Mouse (Mus musculus): Measurements from ENCODE around the gene 4931428F04Rik. TPM values are rescaled to one million over a fixed set of nuclear protein-coding genes. Genes with fewer than 3 reads are reported as not detected.

The 4931428F04Rik gene
- polyA plus RNA-seq, 1 experiment = 6.0 TPM

- Histone ChIP-seq H3K36me3 (ENCODE audit: control insufficient read depth, insufficient read depth) (peaks cover 48% of the 10 kb centered on the region), H3K27me3 (ENCODE audit: control insufficient read depth, insufficient read depth, insufficient read length) (no peaks in the 10 kb centered on the region), H3K4me3 (ENCODE audit: insufficient read depth, poor library complexity, severe bottlenecking) (no peak overlapping the region), H3K79me3 (ENCODE audit: low read depth) (no peaks in the 10 kb centered on the region), H3K79me2 (ENCODE audit: control insufficient read depth, insufficient read depth) (no peaks in the 10 kb centered on the region), H3ac (ENCODE audit: control insufficient read depth, insufficient read length, low read depth) (no peak overlapping the region)
- TF ChIP-seq CTCF (IDR thresholded peaks at IDR 0.05; ENCODE audit: control insufficient read depth, insufficient read depth, insufficient read length) (no peak), MAX (IDR thresholded peaks at IDR 0.05) (no peak), CEBPB (IDR thresholded peaks at IDR 0.05; ENCODE audit: low read depth) (no peak), MYOG (IDR thresholded peaks at IDR 0.05; ENCODE audit: control insufficient read depth, extremely low read depth, insufficient read length) (no peak), MYOD1 (IDR thresholded peaks at IDR 0.05; ENCODE audit: control insufficient read depth, insufficient read length, low read depth) (no peak), FOSL1 (IDR thresholded peaks at IDR 0.05; ENCODE audit: insufficient read depth, low read length, poor library complexity, severe bottlenecking) (no peak), USF1 (IDR thresholded peaks at IDR 0.05; ENCODE audit: low read depth) (no peak)
Measured at GRCm38 (mm10) chr8:105312891-105313481, 23.3 kb upstream of the 4931428F04Rik start.

- no peak for TF ChIP-seq USF1 (IDR thresholded peaks at IDR 0.05; ENCODE audit: low read depth)
- no peak for TF ChIP-seq MAX (IDR thresholded peaks at IDR 0.05)
- no peak for TF ChIP-seq MYOD1 (IDR thresholded peaks at IDR 0.05; ENCODE audit: control insufficient read depth, insufficient read length, low read depth)
- no peak for TF ChIP-seq CEBPB (IDR thresholded peaks at IDR 0.05; ENCODE audit: low read depth)
- no peak for TF ChIP-seq MYOG (IDR thresholded peaks at IDR 0.05; ENCODE audit: control insufficient read depth, extremely low read depth, insufficient read length)
- TF ChIP-seq CTCF (IDR thresholded peaks at IDR 0.05; ENCODE audit: control insufficient read depth, insufficient read depth, insufficient read length) = no peak
- no peak for TF ChIP-seq FOSL1 (IDR thresholded peaks at IDR 0.05; ENCODE audit: insufficient read depth, low read length, poor library complexity, severe bottlenecking)
- no peaks in the 10 kb centered on the region for H3K79me3 ChIP-seq (ENCODE audit: low read depth)
- no peak overlapping the region for H3K4me3 ChIP-seq (ENCODE audit: insufficient read depth, poor library complexity, severe bottlenecking)
- no peaks in the 10 kb centered on the region for H3K27me3 ChIP-seq (ENCODE audit: control insufficient read depth, insufficient read depth, insufficient read length)
- no peaks in the 10 kb centered on the region for H3K79me2 ChIP-seq (ENCODE audit: control insufficient read depth, insufficient read depth)
- H3K36me3 ChIP-seq (ENCODE audit: control insufficient read depth, insufficient read depth) = peaks cover 54% of the 10 kb centered on the region
- no peak overlapping the region for H3ac ChIP-seq (ENCODE audit: control insufficient read depth, insufficient read length, low read depth)
Measured at GRCm38 (mm10) chr8:105311718-105312117, 22.1 kb upstream of the 4931428F04Rik start.

- Histone ChIP-seq H3ac (ENCODE audit: control insufficient read depth, insufficient read length, low read depth) (no peak overlapping the region), H3K4me3 (ENCODE audit: insufficient read depth, poor library complexity, severe bottlenecking) (no peak overlapping the region), H3K79me2 (ENCODE audit: control insufficient read depth, insufficient read depth) (no peaks in the 10 kb centered on the region), H3K36me3 (ENCODE audit: control insufficient read depth, insufficient read depth) (peaks cover 52% of the 10 kb centered on the region), H3K79me3 (ENCODE audit: low read depth) (no peaks in the 10 kb centered on the region), H3K27me3 (ENCODE audit: control insufficient read depth, insufficient read depth, insufficient read length) (no peaks in the 10 kb centered on the region)
- TF ChIP-seq CTCF (IDR thresholded peaks at IDR 0.05; ENCODE audit: control insufficient read depth, insufficient read depth, insufficient read length) (no peak), MYOG (IDR thresholded peaks at IDR 0.05; ENCODE audit: control insufficient read depth, extremely low read depth, insufficient read length) (no peak), CEBPB (IDR thresholded peaks at IDR 0.05; ENCODE audit: low read depth) (no peak), USF1 (IDR thresholded peaks at IDR 0.05; ENCODE audit: low read depth) (no peak), MYOD1 (IDR thresholded peaks at IDR 0.05; ENCODE audit: control insufficient read depth, insufficient read length, low read depth) (no peak)
Measured at GRCm38 (mm10) chr8:105310118-105310517, 20.5 kb upstream of the 4931428F04Rik start.

GRCm38 (mm10) chr8:105309142-105309847, 19.6 kb upstream of the 4931428F04Rik start:
- Histone ChIP-seq H3K79me2 (ENCODE audit: control insufficient read depth, insufficient read depth) (no peaks in the 10 kb centered on the region), H3ac (ENCODE audit: control insufficient read depth, insufficient read length, low read depth) (no peak overlapping the region), H3K36me3 (ENCODE audit: control insufficient read depth, insufficient read depth) (peaks cover 54% of the 10 kb centered on the region), H3K4me3 (ENCODE audit: insufficient read depth, poor library complexity, severe bottlenecking) (no peak overlapping the region), H3K27me3 (ENCODE audit: control insufficient read depth, insufficient read depth, insufficient read length) (no peaks in the 10 kb centered on the region), H3K79me3 (ENCODE audit: low read depth) (no peaks in the 10 kb centered on the region)
- no peak for TF ChIP-seq CTCF (IDR thresholded peaks at IDR 0.05; ENCODE audit: control insufficient read depth, insufficient read depth, insufficient read length)

- Histone ChIP-seq H3K36me3 (ENCODE audit: control insufficient read depth, insufficient read depth) (peaks cover 59% of the 10 kb centered on the region), H3K27me3 (ENCODE audit: control insufficient read depth, insufficient read depth, insufficient read length) (no peaks in the 10 kb centered on the region), H3ac (ENCODE audit: control insufficient read depth, insufficient read length, low read depth) (no peak overlapping the region), H3K4me3 (ENCODE audit: insufficient read depth, poor library complexity, severe bottlenecking) (no peak overlapping the region), H3K79me3 (ENCODE audit: low read depth) (no peaks in the 10 kb centered on the region), H3K79me2 (ENCODE audit: control insufficient read depth, insufficient read depth) (no peaks in the 10 kb centered on the region)
- no peak for TF ChIP-seq FOSL1 (IDR thresholded peaks at IDR 0.05; ENCODE audit: insufficient read depth, low read length, poor library complexity, severe bottlenecking)
- no peak for TF ChIP-seq MYOG (IDR thresholded peaks at IDR 0.05; ENCODE audit: control insufficient read depth, extremely low read depth, insufficient read length)
- no peak for TF ChIP-seq MAX (IDR thresholded peaks at IDR 0.05)
- no peak for TF ChIP-seq CEBPB (IDR thresholded peaks at IDR 0.05; ENCODE audit: low read depth)
- TF ChIP-seq USF1 (IDR thresholded peaks at IDR 0.05; ENCODE audit: low read depth) = no peak
- TF ChIP-seq CTCF (IDR thresholded peaks at IDR 0.05; ENCODE audit: control insufficient read depth, insufficient read depth, insufficient read length) = no peak
- no peak for TF ChIP-seq MYOD1 (IDR thresholded peaks at IDR 0.05; ENCODE audit: control insufficient read depth, insufficient read length, low read depth)
Measured at GRCm38 (mm10) chr8:105308428-105308827, 18.8 kb upstream of the 4931428F04Rik start.

- peaks cover 3% of the 10 kb centered on the region for H3K79me2 ChIP-seq (ENCODE audit: control insufficient read depth, insufficient read depth)
- H3K79me3 ChIP-seq (ENCODE audit: low read depth) = peaks cover 3% of the 10 kb centered on the region
- no peak overlapping the region for H3ac ChIP-seq (ENCODE audit: control insufficient read depth, insufficient read length, low read depth)
- no peak for TF ChIP-seq FOSL1 (IDR thresholded peaks at IDR 0.05; ENCODE audit: insufficient read depth, low read length, poor library complexity, severe bottlenecking)
- no peak for TF ChIP-seq MYOG (IDR thresholded peaks at IDR 0.05; ENCODE audit: control insufficient read depth, extremely low read depth, insufficient read length)
- no peak for TF ChIP-seq CEBPB (IDR thresholded peaks at IDR 0.05; ENCODE audit: low read depth)
- no peak for TF ChIP-seq MYOD1 (IDR thresholded peaks at IDR 0.05; ENCODE audit: control insufficient read depth, insufficient read length, low read depth)
- no peak for TF ChIP-seq USF1 (IDR thresholded peaks at IDR 0.05; ENCODE audit: low read depth)
- TF ChIP-seq CTCF (IDR thresholded peaks at IDR 0.05; ENCODE audit: control insufficient read depth, insufficient read depth, insufficient read length) = no peak
- TF ChIP-seq MAX (IDR thresholded peaks at IDR 0.05) = no peak
- no peak overlapping the region for H3K4me3 ChIP-seq (ENCODE audit: insufficient read depth, poor library complexity, severe bottlenecking)
- H3K36me3 ChIP-seq (ENCODE audit: control insufficient read depth, insufficient read depth) = peaks cover 65% of the 10 kb centered on the region
- H3K27me3 ChIP-seq (ENCODE audit: control insufficient read depth, insufficient read depth, insufficient read length) = no peaks in the 10 kb centered on the region
Measured at GRCm38 (mm10) chr8:105307670-105308069, 18.0 kb upstream of the 4931428F04Rik start.

Data from C2C12 (cell line).